Mouse (Mus musculus) brain, embryonic 14.5 days (tissue): ENCODE results near the gene Zfp446.

Source experiments
- CTCF ChIP-seq: fragments of 200-500 bp; IDR thresholded peaks from 2 replicates; pipeline ENCODE4 v1.5.1; 2012; ENCODE audit warnings: inconsistent platforms, mild to moderate bottlenecking, moderate library complexity, borderline replicate concordance; ENCODE audit not compliant: insufficient read depth, insufficient read length; ENCODE audit errors: extremely low read depth
- POLR2A ChIP-seq: fragments of 200-500 bp; IDR thresholded peaks from 2 replicates; pipeline ENCODE4 v1.6.1; 2012; ENCODE audit warnings: mild to moderate bottlenecking, inconsistent platforms, borderline replicate concordance; ENCODE audit not compliant: poor library complexity, insufficient read depth, insufficient read length, severe bottlenecking; ENCODE audit errors: extremely low read depth

GRCm38 (mm10) chr7:12978931-12979722, 1.5 kb downstream of the Zfp446 start:
- TF ChIP-seq POLR2A (no peak), CTCF (no peak)
